Mouse (Mus musculus) embryo, embryonic 11 days (tissue): ENCODE measurements around the gene Adamtsl2.

Experiments used
- DNase-seq: peaks from one replicate; pipeline ENCODE4 v3.0.0-alpha.2; 2015

Adamtsl2 gene

DNA sequence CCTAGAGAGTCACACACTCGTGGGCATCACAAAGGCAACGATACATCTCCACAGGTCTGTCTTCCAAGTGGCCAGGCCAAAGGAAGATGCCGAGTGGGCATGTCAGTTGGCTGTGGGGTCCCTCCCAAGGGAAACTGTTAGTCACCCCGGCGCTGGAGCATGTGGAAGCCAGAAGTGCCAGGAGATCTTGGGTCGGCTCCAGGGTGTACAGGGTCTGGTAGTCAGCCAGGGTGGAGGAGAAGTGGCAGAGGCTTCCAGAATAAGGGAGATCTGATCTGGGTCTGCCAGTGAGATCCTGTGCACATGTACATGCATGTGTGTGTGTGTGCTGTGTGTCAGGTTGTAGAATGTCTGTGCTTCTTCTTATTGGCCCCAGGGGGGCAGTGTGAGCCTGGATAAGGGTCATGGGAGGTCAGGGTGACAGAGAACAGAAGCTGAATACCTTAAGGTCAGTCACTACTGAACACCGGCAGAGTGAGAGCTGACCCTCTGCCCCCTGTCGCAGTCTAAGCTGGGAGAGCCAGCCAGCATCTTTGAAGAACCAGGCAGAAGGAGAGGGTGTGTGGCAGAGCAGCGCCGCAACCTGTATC is 1.4 kb upstream of the Adamtsl2 start:
- peak; percentile 43 for DNase-seq

- DNase-seq, result no peak
Observed at GRCm38 (mm10) chr2:27078312-27078711, 867 bp upstream of the Adamtsl2 start.

DNA sequence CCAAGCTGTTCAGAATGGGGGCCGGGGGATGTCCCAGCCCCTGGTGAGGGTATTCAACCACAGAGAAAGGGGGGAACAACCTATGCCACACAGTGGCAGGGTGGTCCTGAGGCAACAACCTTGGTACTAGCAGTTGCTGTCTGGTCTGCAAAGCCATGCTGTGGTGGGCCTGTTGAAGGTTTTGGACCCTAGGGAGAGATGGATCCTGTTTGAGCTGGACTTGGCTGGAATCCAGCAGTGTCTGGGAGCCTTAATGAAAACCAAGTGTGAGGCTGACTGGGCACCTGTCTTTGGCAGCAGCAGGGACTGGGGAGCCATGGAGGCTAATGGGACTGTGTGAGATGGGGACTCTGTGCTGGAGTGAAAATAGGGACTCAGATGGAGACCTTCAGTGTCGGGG is 470 bp downstream of the Adamtsl2 start:
- DNase-seq, result peak; percentile 75

- no peak for DNase-seq
Observed at GRCm38 (mm10) chr2:27083761-27084475, 4.7 kb downstream of the Adamtsl2 start.

DNA sequence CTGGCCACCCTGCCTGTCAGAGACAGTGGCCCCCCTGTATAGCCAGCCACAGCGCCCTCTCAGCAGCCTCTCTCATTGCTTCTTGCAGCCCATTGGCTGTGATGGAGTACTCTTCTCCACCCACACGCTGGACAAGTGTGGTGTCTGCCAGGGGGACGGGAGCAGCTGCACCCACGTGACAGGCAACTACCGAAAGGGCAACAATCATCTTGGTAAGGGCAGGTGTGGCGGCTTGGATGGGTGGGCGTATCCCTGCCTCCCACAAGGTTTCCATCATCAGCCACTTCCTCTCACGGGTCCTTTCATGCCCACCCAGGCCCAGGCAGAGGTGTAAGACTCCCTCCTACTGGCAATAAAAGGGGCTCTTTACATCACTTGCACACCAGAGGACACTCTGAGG is 5.8 kb downstream of the Adamtsl2 start:
- no peak for DNase-seq

GRCm38 (mm10) chr2:27085801-27086200 is 6.6 kb downstream of the Adamtsl2 start:
- no peak for DNase-seq

DNA sequence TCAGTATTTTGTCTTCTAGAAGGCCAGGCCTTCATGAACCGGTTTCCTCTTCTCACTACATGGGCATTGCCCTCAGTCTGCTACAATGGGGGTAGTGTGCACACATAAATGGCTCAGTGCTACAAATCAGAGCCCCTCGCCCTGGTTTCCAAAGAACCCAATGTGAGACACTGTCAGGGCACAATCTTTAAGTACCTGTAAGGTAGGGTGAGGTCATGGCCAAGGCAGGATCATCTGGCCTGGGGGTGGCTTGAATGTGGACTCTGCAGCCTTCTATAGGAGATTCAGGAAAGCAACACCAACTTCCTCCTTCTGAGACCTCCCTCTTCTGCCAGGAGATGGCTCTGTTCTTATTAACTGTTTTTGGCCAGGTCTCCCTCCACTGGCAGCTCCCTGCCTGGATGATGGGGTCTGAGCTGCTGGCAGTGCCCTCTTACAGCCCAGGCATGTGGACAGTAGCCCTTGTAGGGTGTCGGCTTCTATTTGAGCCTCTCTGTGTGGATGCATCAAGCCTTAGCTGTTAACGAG is 7.4 kb downstream of the Adamtsl2 start:
- no peak for DNase-seq

DNA sequence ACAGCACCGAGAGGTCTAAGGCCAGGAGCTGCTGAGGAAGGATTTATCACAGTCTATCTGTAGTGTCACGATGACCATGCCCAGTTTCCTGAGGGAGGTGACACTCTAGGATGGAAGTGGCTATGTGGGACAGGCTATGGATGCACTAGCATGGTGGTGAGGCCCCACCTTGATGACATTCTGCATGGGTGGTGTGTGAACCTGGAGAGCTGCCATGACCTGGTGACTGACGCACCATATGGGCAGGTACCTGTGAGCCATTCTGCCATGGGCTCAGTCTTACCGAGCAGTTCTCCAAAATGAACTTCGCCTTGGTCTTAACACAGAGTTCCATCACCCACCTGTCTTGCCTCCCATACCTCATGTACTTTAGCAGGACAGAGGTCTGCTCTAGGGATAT is 8.4 kb downstream of the Adamtsl2 start:
- no peak for DNase-seq

DNA sequence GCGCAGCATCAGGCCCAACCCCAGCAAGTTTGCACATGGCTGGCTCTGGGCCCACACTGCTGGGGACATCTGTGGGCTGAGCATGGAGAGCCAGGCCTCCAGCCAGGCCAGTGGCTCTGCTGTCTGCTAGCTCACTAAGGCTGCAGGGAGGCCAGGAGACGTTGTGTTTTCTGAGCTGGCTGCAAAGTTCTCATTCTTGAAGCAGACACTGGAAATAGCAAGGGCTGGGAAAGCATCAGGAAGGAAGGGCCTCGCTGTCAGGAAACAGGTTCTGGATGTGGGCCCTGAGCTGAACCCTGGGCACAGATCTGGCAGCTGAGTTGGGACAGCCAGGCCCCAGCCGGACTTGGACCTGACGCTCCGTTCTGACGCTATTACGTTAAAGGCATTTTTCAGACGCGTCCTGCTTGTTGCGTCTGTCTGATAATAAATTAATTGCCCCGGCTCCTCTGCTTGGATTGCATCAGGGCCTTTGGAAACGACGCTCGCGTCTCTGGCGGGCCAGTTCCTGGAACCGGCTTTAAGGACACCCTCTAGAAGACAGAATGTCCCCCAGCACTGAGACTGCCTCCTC is 9.0 kb downstream of the Adamtsl2 start:
- DNase-seq, result no peak

DNA sequence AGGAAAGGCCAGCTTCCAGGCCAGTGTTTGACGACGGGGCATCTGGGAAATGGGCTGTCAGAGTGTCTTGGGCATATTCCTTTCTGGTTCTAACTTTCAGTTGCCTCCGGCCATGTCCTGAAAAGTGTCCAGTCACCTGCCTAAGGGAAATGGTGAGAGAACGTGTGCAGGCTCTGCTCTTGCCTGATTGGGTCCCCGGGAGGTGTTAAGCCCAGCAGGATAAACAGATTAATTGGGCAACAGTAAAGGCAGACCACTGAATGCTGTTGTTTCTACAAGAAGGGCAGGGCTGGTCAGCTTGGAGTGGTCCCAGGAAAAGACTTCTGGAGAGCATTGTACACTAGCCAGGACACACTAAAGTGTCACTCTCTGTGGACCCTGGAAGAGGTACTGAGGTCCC is 9.5 kb downstream of the Adamtsl2 start:
- no peak for DNase-seq

DNA sequence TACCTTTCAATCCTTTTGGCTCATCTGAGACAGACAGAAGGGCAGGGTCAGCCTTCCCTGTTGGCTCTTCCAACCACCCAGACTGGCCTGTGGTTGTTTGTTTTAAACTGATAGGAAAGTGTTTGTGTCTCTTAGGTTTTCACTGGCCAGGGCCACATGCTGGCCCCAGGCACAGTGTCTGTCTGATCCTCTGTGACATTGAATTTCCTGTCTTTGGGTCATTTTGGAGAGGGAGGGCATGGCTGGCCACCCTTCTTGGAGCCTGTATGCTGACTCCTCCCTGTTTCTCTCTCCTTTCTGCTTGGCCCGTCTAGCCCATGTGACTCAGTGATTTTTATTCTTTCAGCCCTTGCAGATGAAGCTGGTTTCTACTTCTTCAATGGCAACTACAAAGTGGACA is 10.1 kb downstream of the Adamtsl2 start:
- no peak for DNase-seq

DNA sequence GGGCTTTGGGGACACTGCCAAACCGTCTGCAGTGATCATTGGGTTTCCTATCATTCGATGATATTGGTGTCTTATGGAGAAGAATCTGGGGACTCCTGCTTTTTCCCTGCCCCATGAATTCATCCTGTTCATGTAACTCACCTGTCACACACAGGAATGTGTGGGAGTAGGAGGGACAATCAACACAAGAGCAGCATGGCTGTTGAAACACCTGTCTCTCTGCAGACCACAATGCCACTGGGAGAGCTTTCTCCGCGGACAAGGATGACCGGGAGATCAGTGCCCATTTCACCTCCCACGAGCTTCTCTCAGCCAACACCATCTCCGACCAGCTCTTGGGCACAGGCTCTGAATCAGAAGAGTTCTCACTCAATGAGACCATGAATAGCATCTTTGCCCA is 16.0 kb downstream of the Adamtsl2 start:
- no peak for DNase-seq

- DNase-seq, result no peak
Observed at GRCm38 (mm10) chr2:27096341-27096981, 17.3 kb downstream of the Adamtsl2 start.

- no peak for DNase-seq
Observed at GRCm38 (mm10) chr2:27097241-27097656, 18.1 kb downstream of the Adamtsl2 start.

- DNase-seq, result peak; percentile 74
Observed at GRCm38 (mm10) chr2:27097776-27098175, 18.6 kb downstream of the Adamtsl2 start.

DNA sequence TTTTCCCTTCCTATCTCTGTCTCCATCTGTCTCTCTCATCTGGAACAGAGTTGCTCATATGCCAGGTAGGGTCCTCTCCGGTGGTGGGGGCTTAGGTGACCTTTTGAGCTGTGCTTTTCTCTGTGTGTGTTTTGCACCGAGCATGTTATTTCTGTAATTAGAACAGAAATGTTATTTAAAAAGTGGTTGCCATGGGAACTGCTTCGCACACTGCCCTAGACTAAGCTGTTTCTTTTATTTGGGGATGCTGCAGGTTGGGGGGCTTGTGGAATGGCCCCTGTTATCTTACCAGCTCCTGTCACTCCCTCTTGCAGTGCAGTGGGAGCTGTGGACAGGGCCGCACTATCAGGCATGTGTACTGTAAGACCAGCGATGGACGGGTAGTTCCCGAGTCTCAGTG is 24.4 kb downstream of the Adamtsl2 start:
- DNase-seq, result no peak

DNA sequence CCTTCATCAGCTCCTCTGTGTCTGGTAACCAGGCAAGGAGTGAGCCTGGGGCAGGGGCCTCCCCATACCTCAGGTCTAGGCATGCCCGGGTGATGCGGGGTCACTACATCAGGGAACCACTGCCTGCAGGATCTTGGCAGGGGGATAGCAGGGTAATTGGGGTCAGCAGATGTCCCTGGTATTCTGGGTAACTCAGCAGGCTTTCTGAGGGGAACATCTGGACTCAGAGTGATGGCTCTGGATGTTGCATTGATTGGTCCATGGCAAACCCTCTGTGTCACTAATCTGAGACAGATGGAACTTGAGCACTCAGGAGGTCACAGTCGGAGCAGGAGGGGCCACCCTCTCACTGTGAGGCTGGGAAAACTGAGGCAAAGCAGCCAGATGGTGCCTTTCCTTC is 27.6 kb downstream of the Adamtsl2 start:
- DNase-seq, result peak; percentile 50

DNA sequence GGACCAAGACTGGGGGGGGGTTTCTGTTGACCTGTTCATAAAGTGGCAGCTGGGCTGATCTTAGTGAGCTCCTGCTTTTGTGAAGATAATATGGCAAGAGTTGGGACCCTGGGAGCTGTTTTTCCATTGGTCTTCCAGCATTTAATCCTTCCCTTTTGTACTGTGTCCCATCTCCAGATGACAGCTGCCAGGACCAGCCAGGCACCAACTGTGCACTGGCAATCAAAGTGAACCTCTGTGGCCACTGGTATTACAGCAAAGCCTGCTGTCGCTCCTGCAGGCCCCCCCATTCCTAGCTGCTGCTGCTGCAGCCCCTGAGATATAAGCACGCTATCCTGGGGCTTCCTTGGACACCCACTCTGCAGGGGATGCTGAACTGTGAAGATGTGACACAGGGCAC is 29.0 kb downstream of the Adamtsl2 start:
- no peak for DNase-seq

DNA sequence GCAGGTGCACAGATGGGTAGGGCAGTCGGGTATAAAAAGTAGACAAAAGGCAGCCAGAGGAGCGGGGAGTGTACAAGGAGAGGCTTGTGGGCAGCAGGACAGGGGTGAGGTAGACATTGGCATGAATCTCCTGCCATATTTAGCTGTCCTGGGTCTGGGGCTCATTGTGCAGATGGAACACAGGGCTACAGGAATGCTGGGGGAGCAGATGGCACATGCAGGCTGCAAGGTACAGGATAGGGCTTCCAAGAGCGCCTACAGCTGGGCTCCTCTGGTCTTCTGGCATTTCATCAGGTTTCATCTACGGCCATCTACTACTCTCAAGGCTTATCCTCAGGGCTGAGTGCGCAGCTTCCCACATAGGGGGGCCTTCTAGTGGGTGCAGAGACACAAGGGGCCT is 29.9 kb downstream of the Adamtsl2 start:
- DNase-seq, result no peak

GRCm38 (mm10) chr2:27112585-27112984 is 33.4 kb downstream of the Adamtsl2 start:
- no peak for DNase-seq

DNA sequence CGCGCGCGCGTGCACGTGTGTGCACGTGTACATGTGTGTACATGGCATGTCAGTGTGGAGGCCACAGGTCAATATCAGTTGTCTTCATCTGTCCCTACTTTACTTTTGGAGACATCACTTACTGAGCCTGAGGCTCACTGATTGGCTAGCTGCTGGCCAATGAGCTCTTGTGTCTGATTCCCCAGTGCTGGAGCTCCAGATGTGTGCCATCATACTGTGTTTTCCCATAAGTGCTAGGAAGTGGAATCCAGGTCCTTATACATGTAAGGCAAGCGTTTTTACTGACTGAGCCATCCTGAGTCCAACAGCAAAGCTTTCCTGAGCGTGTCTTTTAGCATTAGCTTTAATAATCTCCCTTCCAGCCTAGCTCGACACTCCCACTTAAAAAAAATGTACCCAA is 35.0 kb downstream of the Adamtsl2 start:
- DNase-seq, result no peak

DNA sequence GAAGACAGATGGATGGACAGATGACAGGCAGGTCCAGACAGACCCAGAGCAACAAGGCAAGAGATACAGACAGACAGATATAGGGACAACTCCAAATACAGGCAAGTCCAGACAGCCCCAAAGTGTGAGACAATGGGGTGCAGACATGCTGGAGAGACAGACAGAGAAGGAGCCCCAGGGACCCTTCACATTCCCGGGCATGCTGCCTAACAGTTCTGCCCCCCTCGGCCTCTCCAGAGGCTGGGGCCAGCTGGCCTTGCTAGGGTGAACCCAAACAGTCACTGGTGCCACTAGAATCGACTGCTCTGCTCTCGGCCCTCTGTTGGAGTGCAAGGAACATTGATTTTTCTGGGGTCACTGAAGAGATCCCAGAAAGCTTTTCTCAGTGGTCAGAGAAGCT is 39.3 kb downstream of the Adamtsl2 start:
- no peak for DNase-seq

DNA sequence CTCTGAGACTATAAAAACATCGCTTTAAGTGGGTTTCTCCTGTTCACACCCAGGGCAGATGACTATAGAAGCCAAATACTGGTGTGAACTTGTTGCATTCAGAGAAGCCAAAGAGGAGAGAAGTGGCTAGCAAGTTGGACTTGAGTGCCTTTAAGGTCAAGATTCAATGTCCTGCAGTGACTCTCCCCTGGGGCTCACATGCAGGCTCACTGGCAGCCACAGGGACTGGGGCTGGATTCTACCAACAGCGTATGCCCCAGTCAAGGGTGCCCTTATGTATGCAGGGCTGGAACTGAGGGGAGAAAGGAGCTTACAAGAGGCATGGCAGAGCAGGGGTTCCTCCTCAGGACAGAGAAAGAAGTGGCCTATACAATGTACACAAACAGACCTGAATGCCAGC is 40.6 kb downstream of the Adamtsl2 start:
- DNase-seq, result no peak

- DNase-seq, result no peak
Observed at GRCm38 (mm10) chr2:27120241-27120641, 41.1 kb downstream of the Adamtsl2 start.
